Mouse (Mus musculus) liver, adult 2 months (tissue): ENCODE data around the gene Inka2.

Source experiments
- CTCF ChIP-seq: fragments of 200-500 bp; IDR thresholded peaks from 2 replicates; pipeline ENCODE4 v1.5.1; 2011; ENCODE audit warnings: low read depth, low read length, control low read depth
- POLR2A ChIP-seq: fragments of 200-500 bp; IDR thresholded peaks from 2 replicates; pipeline ENCODE4 v1.6.1; 2011; ENCODE audit warnings: low read length, control low read depth; ENCODE audit not compliant: insufficient read depth; ENCODE audit errors: extremely low read depth

GRCm38 (mm10) chr3:105699241-105699933, 5.0 kb upstream of the Inka2 start:
- TF ChIP-seq CTCF (no peak), POLR2A (no peak)
